Mouse (Mus musculus) limb, embryonic 13.5 days (tissue): ENCODE results near the gene Casp2. TPM values are rescaled to one million over a fixed set of nuclear protein-coding genes. Genes with fewer than 3 reads are reported as not detected.

Experiments
- ATAC-seq: fragments of 200-750 bp; cut with Nextera tagmentation; 2 replicates; pipeline ENCODE4 v1.8.0; 2017; ENCODE audit warnings: low read depth, moderate number of reproducible peaks, moderate TSS enrichment; ENCODE audit not compliant: low FRiP score
- H3K27ac ChIP-seq: fragments of 300-500 bp; sonication (generic); 2 replicates; pipeline ENCODE4 v1.5.1; 2015; ENCODE audit warnings: inconsistent platforms, mild to moderate bottlenecking, moderate library complexity
- H3K27me3 ChIP-seq: fragments of 300-500 bp; sonication (generic); 2 replicates; pipeline ENCODE4 v1.6.1; 2015; ENCODE audit warnings: mild to moderate bottlenecking, inconsistent platforms
- H3K36me3 ChIP-seq: fragments of 300-500 bp; sonication (generic); 2 replicates; pipeline ENCODE4 v1.6.1; 2015; ENCODE audit warnings: inconsistent platforms, mild to moderate bottlenecking, moderate library complexity
- H3K4me1 ChIP-seq: fragments of 300-500 bp; sonication (generic); 2 replicates; pipeline ENCODE4 v1.6.1; 2015; ENCODE audit warnings: inconsistent platforms
- H3K4me2 ChIP-seq: fragments of 300-500 bp; sonication (generic); replicated peaks from 2 replicates; pipeline ENCODE4 v1.6.1; 2015; ENCODE audit warnings: inconsistent platforms, mild to moderate bottlenecking, moderate library complexity
- H3K4me3 ChIP-seq: fragments of 300-500 bp; sonication (generic); 2 replicates; pipeline ENCODE4 v1.5.1; 2015; ENCODE audit warnings: moderate library complexity, mild to moderate bottlenecking, inconsistent platforms
- H3K9ac ChIP-seq: fragments of 300-500 bp; sonication (generic); 2 replicates; pipeline ENCODE4 v1.6.1; 2015; ENCODE audit warnings: mild to moderate bottlenecking, inconsistent platforms
- H3K9me3 ChIP-seq: fragments of 300-500 bp; sonication (generic); 2 replicates; pipeline ENCODE4 v1.6.1; 2016; ENCODE audit warnings: inconsistent platforms
- WGBS: fragments of 180-500 bp; shearing (Covaris S2); methylation state at CpG from one replicate; pipeline ENCODE4 v1.1.7; 2015; 5-methylcytosine and 5-hydroxymethylcytosine counted together
- polyA plus RNA-seq: library from polyadenylated mRNA; unstranded; fragments of >200 nt; fragmentation: Nextera tagmentation; extraction: Ambion mirVana; gene quantifications from 2 replicates; pipeline ENCODE4 v1.2.1, GENCODE M21; 2015

The Casp2 gene
- polyA plus RNA-seq, 1 experiment from 2014 or later, result 64.7 TPM

DNA sequence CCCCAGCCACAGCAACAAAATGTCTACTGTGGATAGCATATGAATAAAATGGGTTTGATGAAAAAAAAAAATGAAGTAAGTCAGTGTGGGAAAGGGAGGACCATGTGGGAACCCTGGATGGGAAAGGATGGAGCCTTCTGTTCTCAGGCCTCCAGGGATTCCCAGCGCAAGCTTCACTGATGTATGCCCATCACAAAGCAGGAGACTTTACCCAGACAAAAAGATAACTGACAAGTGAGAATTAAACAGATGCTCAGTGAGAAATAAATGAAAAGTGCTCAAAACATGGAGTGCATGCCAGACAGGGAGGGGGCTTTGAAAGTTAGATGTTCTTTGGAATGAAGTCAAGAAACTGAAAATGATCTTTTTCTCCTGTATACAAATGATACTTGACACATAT lies 16.8 kb upstream of the Casp2 start:
- H3K36me3 ChIP-seq, result no peaks in the 10 kb centered on the region
- 86% methylated on average over 1 of the region's 1 CpGs for WGBS
- H3K9me3 ChIP-seq, result no peaks in the 10 kb centered on the region
- peaks cover 7% of the 10 kb centered on the region for H3K4me1 ChIP-seq
- no peak overlapping the region for H3K9ac ChIP-seq
- no peak overlapping the region for H3K27ac ChIP-seq
- H3K27me3 ChIP-seq, result peaks cover 16% of the 10 kb centered on the region
- no peak for ATAC-seq
- H3K4me3 ChIP-seq, result no peak overlapping the region
- H3K4me2 ChIP-seq, result no peak overlapping the region

DNA sequence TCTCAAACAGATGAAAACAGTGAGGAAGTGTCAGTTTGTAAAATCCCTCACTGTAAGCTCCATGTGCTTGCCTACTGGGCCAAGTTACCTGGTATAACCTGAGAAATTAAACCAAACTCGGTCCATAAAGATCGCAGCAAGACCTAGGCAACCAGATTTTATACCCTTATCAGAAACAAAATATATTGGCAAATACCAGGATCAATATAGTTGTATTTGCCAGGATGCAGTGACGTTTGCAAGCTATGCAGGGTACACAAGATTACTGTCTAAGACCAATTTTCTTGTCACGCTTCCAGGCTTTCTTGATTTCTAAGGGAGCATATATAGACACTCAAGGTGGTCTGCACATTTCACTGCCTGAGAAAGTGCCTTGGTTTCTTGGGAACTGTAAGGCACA lies 13.0 kb upstream of the Casp2 start:
- Histone ChIP-seq H3K4me1 (no peaks in the 10 kb centered on the region), H3K36me3 (no peaks in the 10 kb centered on the region), H3K4me2 (no peak overlapping the region), H3K9me3 (no peaks in the 10 kb centered on the region), H3K9ac (no peak overlapping the region), H3K27me3 (peaks cover 7% of the 10 kb centered on the region), H3K27ac (no peak overlapping the region), H3K4me3 (no peak overlapping the region)
- ATAC-seq, result no peak
- 87% methylated on average over 4 of the region's 4 CpGs for WGBS

DNA sequence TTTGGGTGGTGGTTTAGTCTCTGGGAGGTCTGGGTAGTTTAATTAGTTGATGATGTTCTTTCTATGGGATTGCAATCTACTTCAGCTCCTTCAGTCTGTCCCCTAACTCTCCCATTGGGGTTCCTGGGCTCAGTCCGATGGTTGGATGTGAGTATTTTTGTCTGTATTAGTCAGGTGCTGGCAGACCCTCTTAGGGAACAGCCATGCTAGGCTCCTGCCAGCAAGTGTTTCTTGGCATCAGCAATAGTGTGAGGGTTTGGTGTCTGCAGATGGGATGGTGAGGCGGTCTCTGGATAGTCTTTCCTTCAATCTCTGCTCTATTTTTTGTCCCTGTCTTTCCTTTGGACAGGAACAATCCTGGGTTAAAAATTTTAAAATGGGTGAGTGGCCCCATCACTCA lies 11.7 kb upstream of the Casp2 start:
- no peaks in the 10 kb centered on the region for H3K36me3 ChIP-seq
- no peaks in the 10 kb centered on the region for H3K9me3 ChIP-seq
- ATAC-seq, result no peak
- 86% methylated on average over 2 of the region's 2 CpGs for WGBS
- H3K4me3 ChIP-seq, result no peak overlapping the region
- no peaks in the 10 kb centered on the region for H3K4me1 ChIP-seq
- no peak overlapping the region for H3K4me2 ChIP-seq
- H3K27ac ChIP-seq, result no peak overlapping the region
- H3K9ac ChIP-seq, result no peak overlapping the region
- H3K27me3 ChIP-seq, result no peaks in the 10 kb centered on the region

DNA sequence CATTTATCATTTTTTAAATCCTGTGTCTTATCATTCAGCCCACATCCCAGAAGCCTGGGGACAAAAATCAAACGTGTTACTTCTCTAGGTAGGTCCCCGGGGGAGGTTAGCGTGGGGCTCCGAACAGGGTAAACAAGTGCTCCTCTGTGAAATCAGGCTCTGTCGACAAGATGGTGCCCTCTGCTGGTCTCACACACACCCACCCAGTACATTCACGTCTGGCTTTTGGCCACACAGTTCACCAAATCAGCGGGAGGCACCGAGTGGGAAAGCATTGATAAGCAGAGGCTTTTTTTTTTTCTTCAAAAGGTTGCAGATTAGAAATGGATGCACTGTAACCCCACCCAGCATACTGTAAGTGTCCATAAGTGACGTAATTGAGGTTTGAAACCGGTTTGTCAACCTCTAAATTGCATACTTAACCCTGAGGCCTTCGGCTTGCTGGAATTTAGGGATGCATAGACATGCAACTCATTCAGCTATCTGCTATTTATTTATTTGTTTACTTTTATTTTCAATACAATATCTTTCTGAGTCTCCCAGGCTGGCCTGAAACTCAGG lies 7.4 kb upstream of the Casp2 start:
- ATAC-seq, result peak; percentile 69
- Histone ChIP-seq H3K4me3 (no peak overlapping the region), H3K36me3 (no peaks in the 10 kb centered on the region), H3K27ac (no peak overlapping the region), H3K9ac (no peak overlapping the region), H3K9me3 (no peaks in the 10 kb centered on the region), H3K4me2 (peak overlapping the region; percentile 32; the same call in 1 of the 2 replicates), H3K27me3 (no peaks in the 10 kb centered on the region), H3K4me1 (0 out of 2 replicates have a peak, but pooled peaks cover 3% of the 10 kb centered on the region)
- WGBS, result 18% methylated on average over 11 of the region's 11 CpGs

DNA sequence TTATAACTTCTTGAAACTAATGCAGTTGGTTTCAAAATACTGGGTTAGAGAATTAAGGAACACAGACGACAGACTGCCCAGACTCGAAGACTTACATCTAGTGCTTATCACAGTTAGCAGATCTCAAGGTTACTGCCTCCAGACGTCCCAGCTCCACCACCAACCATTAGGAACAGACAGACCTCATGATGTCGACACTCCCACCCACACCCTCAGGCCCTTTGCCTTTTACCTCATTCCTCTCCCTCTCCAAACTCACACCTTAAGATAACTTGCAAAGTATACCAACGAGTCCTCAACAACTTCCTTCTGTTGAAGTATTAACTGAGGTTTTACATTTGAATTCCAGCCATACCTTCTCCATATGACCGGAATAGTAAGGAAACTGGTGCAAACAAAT lies 4.4 kb upstream of the Casp2 start:
- no peak overlapping the region for H3K4me2 ChIP-seq
- no peaks in the 10 kb centered on the region for H3K9me3 ChIP-seq
- H3K27ac ChIP-seq, result no peak overlapping the region
- no peaks in the 10 kb centered on the region for H3K27me3 ChIP-seq
- 48% methylated on average over 6 of the region's 6 CpGs for WGBS
- no peak overlapping the region for H3K9ac ChIP-seq
- H3K4me3 ChIP-seq, result no peak overlapping the region
- 0 out of 2 replicates have a peak, but pooled peaks cover 3% of the 10 kb centered on the region for H3K4me1 ChIP-seq
- H3K36me3 ChIP-seq, result no peaks in the 10 kb centered on the region
- no peak for ATAC-seq

DNA sequence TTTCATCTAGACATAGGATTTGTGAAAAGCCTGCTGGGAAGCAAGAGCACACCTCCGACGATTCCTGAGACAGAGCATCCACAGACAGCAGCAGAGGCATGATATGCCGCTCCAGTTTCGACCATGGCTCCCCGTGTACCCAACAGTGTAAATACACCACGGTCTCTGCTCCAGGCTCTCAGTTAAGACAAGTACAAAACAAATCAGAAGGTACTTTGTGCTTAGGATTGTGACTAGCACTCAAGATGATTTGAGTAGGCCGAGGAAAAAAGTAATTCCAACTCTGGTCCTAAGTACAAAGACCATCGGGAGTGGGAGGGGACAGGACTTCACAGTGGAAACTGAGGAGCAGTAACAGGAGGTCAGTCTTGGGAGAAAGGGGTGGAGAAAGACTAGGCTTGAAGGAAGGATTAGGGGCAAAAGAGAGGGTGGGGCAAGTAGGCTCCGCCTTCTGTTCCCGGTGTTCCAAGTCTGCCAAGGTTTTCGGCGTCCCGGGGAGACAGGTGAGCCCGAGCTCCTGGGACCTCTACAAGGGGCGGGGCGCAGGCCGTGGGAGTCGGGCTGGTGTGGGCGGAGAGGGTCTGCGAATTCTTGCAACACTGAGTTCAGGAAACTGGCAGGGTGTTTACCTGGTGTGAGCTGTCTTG lies 3.1 kb upstream of the Casp2 start, which contains the start of gene Tmem139:
Tmem139 (plus strand) TSS at position 447 of the 647 bp plus-strand sequence.
- peak within 1 kb of the TSS; percentile 24 for H3K4me3 ChIP-seq
- H3K4me2 ChIP-seq, result peak within 1 kb of the TSS; percentile 55
- no peak for ATAC-seq
- H3K4me1 ChIP-seq, result peaks cover 8% of the 10 kb centered on the region
- no peak within 1 kb of the TSS for H3K27ac ChIP-seq
- no peaks in the 10 kb centered on the region for H3K9me3 ChIP-seq
- 19% methylated on average over 20 of the region's 20 CpGs for WGBS
- peak within 1 kb of the TSS; percentile 43 for H3K9ac ChIP-seq
- no peaks in the 10 kb centered on the region for H3K27me3 ChIP-seq
- no peaks in the 10 kb centered on the region for H3K36me3 ChIP-seq

DNA sequence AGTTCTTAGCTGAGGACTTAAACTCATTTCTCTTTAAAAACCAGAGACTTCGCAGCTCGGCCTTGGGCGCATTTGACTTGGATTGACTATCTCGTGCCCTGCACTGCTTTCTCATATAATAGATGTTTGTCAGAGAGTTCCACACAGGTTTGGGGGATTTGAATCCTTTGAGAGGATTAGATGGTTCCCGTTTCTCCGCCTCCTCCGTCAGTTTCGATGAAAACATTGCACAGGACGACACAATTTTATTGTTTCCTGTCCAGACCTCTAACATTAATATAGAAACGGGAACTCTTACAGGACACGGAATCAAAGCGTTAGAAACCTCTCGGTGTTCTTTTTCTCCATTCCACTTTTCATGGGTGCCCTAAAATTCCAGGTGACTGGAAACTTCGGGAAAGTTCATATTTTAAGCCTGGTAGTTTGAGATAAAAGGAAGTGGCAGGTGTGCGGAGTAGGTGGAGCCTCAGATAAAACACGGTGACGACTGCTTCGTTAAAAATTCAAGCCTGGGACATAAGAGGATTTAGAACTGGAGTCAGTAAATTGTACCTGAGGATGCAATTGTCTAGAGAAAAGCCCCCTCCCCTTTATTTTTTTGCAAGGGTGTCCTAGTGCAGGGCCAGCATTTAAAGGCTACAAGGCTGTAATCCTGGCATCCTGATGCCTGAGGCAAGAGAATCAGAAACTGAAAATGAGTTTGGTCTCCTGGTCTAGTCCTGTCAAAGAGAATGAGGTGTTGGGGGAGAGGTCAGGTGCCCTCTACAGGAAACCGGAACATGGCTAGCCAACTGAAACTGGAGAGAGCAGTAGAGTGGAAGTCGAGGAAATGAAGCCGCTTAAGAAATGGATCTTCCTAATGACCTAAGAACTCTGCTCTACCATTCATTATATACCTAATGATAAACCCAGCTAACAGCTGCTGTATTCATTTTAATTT lies 876 bp downstream of the Casp2 start:
- peaks cover 34% of the 10 kb centered on the region for H3K36me3 ChIP-seq
- H3K4me1 ChIP-seq, result peaks cover 9% of the 10 kb centered on the region
- peak overlapping the region; percentile 85 for H3K4me3 ChIP-seq
- no peaks in the 10 kb centered on the region for H3K9me3 ChIP-seq
- under 1% methylated on average over 21 of the region's 21 CpGs for WGBS
- H3K27me3 ChIP-seq, result no peaks in the 10 kb centered on the region
- ATAC-seq, result no peak
- H3K9ac ChIP-seq, result peak overlapping the region; percentile 96
- peak overlapping the region; percentile 72 for H3K4me2 ChIP-seq
- peak overlapping the region; percentile 89 for H3K27ac ChIP-seq

DNA sequence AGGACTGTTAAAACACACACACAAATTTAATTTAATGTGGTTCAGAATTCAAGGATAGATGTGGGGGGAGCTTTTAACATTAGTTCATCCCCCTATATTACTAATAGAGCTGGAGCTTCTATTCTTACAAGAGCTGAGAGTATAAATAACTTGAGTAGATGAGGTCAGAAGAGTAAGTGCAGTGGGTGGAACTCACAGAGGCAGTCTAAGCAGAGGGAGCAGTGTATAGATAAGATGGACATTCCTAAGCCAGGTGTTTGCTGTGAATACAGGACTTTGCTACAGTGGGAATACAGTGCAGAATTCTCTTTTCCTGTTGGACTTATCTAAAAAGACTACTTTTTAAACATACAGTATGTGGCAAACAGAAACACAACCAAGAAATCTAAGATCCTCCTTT lies 6.0 kb downstream of the Casp2 start:
- Histone ChIP-seq H3K27ac (no peak overlapping the region), H3K4me2 (no peak overlapping the region), H3K4me1 (peaks cover 6% of the 10 kb centered on the region), H3K9me3 (no peaks in the 10 kb centered on the region), H3K36me3 (peaks cover 74% of the 10 kb centered on the region), H3K4me3 (no peak overlapping the region), H3K9ac (no peak overlapping the region), H3K27me3 (no peaks in the 10 kb centered on the region)
- ATAC-seq, result no peak

DNA sequence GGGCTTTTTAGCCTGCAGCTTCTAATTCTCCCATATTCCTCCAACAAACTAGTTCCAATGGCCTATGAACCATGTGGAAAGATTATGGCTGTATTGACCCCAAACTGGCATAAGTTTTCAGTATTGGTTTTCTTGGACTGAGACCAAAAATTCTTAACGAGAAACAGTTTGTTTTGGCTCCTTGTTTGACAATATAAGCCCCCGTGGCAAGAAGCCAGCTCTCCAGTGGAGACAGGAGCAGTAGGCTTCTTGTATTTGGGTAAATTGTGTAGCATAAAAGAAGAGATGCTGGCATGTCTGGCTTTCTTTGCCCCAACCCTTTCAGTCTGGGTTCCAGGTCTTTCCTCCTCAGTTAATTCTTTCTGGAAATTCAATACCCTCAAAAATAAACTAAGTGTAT lies 11.4 kb downstream of the Casp2 start:
- no peak overlapping the region for H3K9ac ChIP-seq
- no peak overlapping the region for H3K4me3 ChIP-seq
- H3K27ac ChIP-seq, result no peak overlapping the region
- H3K9me3 ChIP-seq, result no peaks in the 10 kb centered on the region
- peaks cover 87% of the 10 kb centered on the region for H3K36me3 ChIP-seq
- no peaks in the 10 kb centered on the region for H3K4me1 ChIP-seq
- no peak overlapping the region for H3K4me2 ChIP-seq
- no peak for ATAC-seq
- no peaks in the 10 kb centered on the region for H3K27me3 ChIP-seq
- WGBS, result 29% methylated on average over 2 of the region's 2 CpGs

DNA sequence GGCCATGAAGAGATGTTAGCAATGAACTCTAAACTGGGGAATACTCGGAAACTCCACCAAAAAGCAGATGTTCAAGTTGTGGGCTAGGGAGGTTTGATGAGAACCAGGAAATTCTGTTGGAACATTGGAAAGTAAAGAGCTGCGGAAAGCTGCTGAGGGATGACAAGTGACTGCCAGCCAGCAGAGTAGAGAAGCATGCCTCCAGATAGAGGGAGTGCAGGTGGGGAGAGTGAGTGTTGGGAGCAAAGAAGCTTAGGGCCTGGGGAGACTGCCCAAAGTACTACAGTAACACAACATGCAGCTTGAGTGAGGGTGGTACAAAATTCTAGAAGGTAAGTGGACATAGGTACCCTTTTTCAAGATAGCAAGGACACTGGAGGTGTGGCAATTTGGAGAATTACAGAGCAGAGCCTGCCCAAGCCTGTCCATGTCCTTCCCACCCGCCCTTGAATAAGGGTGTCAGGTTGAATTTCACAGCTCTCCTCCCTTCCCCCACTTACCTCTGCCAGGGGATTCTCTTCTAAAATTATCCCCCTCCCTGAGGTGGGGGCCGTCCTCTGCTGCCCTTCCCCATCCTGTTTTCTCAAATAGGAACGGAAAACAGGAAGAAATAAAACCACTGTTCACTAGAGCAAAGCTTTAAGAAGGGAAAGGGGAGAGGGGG lies 18.2 kb downstream of the Casp2 start:
- no peak overlapping the region for H3K4me2 ChIP-seq
- ATAC-seq, result no peak
- WGBS, result 72% methylated on average over 5 of the region's 5 CpGs
- no peak overlapping the region for H3K9ac ChIP-seq
- H3K9me3 ChIP-seq, result no peaks in the 10 kb centered on the region
- peaks cover 57% of the 10 kb centered on the region for H3K36me3 ChIP-seq
- H3K4me1 ChIP-seq, result peaks cover 3% of the 10 kb centered on the region; the same call in 1 of the 2 replicates
- H3K27ac ChIP-seq, result no peak overlapping the region
- H3K27me3 ChIP-seq, result no peaks in the 10 kb centered on the region
- H3K4me3 ChIP-seq, result no peak overlapping the region

DNA sequence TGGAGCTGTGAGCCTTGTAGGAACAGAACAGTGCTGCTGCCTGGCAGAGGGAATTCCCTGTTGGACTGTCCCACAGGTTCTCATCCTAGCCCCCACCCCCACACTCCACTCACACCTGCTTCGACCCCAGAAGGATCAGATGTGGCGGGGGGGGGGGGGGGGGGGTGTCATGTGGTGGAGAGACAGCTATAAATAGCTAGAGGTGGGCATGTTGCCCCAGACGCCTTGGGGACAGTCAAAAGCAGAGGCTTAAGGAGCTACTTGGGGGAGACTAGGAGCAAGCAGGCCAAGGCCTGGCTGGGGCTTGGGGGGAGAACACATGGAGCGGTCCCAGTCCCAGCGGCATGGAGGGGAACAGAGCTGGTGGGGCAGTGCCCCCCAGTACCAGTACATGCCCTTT lies 21.7 kb downstream of the Casp2 start, which contains the start of gene Clcn1:
Clcn1 (plus strand) TSS at position 238 of the 400 bp plus-strand sequence.
- Histone ChIP-seq H3K4me2 (no peak within 1 kb of the TSS), H3K9ac (no peak within 1 kb of the TSS), H3K27ac (no peak within 1 kb of the TSS; the same call in 1 of the 2 replicates), H3K4me1 (peaks cover 3% of the 10 kb centered on the region; the same call in 1 of the 2 replicates), H3K4me3 (no peak within 1 kb of the TSS), H3K36me3 (peaks cover 25% of the 10 kb centered on the region), H3K9me3 (no peaks in the 10 kb centered on the region), H3K27me3 (no peaks in the 10 kb centered on the region)
- no peak; the same call in 1 of the 2 replicates for ATAC-seq
- 67% methylated on average over 4 of the region's 5 CpGs for WGBS

DNA sequence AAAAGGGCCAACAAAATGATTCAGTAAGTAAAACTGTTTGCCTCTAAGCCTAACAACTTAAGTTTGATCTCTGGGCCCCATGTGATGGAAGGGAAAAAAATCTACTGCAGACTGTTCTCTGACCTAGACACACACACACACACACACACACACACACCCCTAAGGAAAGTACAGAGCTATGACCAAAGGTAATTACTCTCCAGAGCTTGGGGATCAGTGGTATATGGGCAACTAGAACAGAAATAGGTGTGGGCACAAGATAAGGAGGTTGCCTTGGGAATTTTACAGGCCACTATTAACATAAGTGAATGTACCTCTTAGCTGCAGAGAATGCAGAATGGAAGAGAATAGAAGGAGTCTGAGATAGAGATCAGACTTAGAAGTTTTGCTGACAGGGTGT lies 22.8 kb downstream of the Casp2 start:
- Histone ChIP-seq H3K4me1 (peaks cover 3% of the 10 kb centered on the region; the same call in 1 of the 2 replicates), H3K9me3 (no peaks in the 10 kb centered on the region), H3K27me3 (no peaks in the 10 kb centered on the region), H3K27ac (no peak overlapping the region), H3K9ac (no peak overlapping the region), H3K4me2 (no peak overlapping the region), H3K36me3 (peaks cover 16% of the 10 kb centered on the region), H3K4me3 (no peak overlapping the region)
- no peak for ATAC-seq
